Mouse (Mus musculus) MEL (cell line): ENCODE measurements around the gene Zfp609. TPM values are rescaled to one million over a fixed set of nuclear protein-coding genes. Genes with fewer than 3 reads are reported as not detected.
A peak's percentile ranks its signal among the peaks of the same experiment; 100 is the strongest.

ENCODE experiments used
- DNase-seq: peaks from one replicate; pipeline ENCODE4 v3.0.0; 2011; ENCODE audit warnings: low read depth, low spot score
- H3K27ac ChIP-seq: 2 replicates; pipeline ENCODE4 v1.5.1; 2012; ENCODE audit warnings: low read depth, mild to moderate bottlenecking, control low read depth, low read length, moderate library complexity; ENCODE audit not compliant: control insufficient read depth
- H3K27me3 ChIP-seq, 2 experiments: fragments of 150-350 bp in 1 of 2; sonication (generic) in 1 of 2; 2 replicates each; pipeline ENCODE4 v1.6.1; 2012; ENCODE audit warnings: low read length in 2 of 2, mild to moderate bottlenecking in 2 of 2, improper control_type of control experiment in 1 of 2, moderate library complexity in 1 of 2; ENCODE audit not compliant: insufficient read depth in 2 of 2, control insufficient read depth in 1 of 2
- H3K36me3 ChIP-seq, 2 experiments: 2 replicates each; pipeline ENCODE4 v1.6.1; 2012 to 2014; ENCODE audit warnings: low read length in 2 of 2, improper control_type of control experiment in 1 of 2, inconsistent platforms in 1 of 2, mild to moderate bottlenecking in 1 of 2; ENCODE audit not compliant: insufficient read depth in 2 of 2, control insufficient read depth in 1 of 2
- H3K4me1 ChIP-seq, 2 experiments: fragments of 150-350 bp in 1 of 2; sonication (generic) in 1 of 2; 2 replicates each; pipeline ENCODE4 v1.6.1; 2012; ENCODE audit warnings: low read length in 2 of 2, improper control_type of control experiment in 1 of 2, mild to moderate bottlenecking in 1 of 2; ENCODE audit not compliant: insufficient read depth in 2 of 2, control insufficient read depth in 1 of 2
- H3K4me3 ChIP-seq, 2 experiments: fragments of 150-350 bp in 1 of 2; sonication (generic) in 1 of 2; 2 replicates each; pipeline ENCODE4 v1.5.1; 2012; ENCODE audit warnings: low read depth in 2 of 2, low read length in 2 of 2, mild to moderate bottlenecking in 2 of 2, moderate library complexity in 2 of 2, control low read depth in 1 of 2, improper control_type of control experiment in 1 of 2; ENCODE audit not compliant: control insufficient read depth in 1 of 2, insufficient read depth in 1 of 2
- H3K79me2 ChIP-seq: 2 replicates; pipeline ENCODE4 v1.6.1; 2012; ENCODE audit warnings: mild to moderate bottlenecking, low read length, moderate library complexity; ENCODE audit not compliant: control insufficient read depth, poor library complexity, insufficient read depth
- H3K9ac ChIP-seq: 2 replicates; pipeline ENCODE4 v1.6.1; 2012; ENCODE audit warnings: low read depth, mild to moderate bottlenecking, control low read depth, low read length, moderate library complexity; ENCODE audit not compliant: control insufficient read depth, poor library complexity, severe bottlenecking
- H3K9me3 ChIP-seq: fragments of 150-350 bp; sonication (generic); replicated peaks from 2 replicates; pipeline ENCODE4 v1.6.1; 2012; ENCODE audit warnings: mild to moderate bottlenecking, low read length, improper control_type of control experiment, moderate library complexity; ENCODE audit not compliant: insufficient read depth
- BHLHE40 ChIP-seq: IDR thresholded peaks from 2 replicates; pipeline ENCODE4 v1.6.1; 2012; ENCODE audit warnings: low read depth, mild to moderate bottlenecking, inconsistent platforms, low read length, improper control_type of control experiment, borderline replicate concordance
- CHD1 ChIP-seq: IDR thresholded peaks from 2 replicates; pipeline ENCODE4 v1.6.1; 2012; ENCODE audit warnings: low read depth, mild to moderate bottlenecking, inconsistent platforms, low read length, improper control_type of control experiment
- CHD2 ChIP-seq: IDR thresholded peaks from 2 replicates; pipeline ENCODE4 v1.6.1; 2011; ENCODE audit warnings: low read length, improper control_type of control experiment
- CTCF ChIP-seq, 3 experiments: IDR thresholded peaks in 2 of 3; conservative IDR thresholded peaks in 1 of 3; 2 replicates each; pipeline ENCODE4 v1.5.1; 2011 to 2012; ENCODE audit warnings: low read length in 3 of 3, low read depth in 2 of 3, mild to moderate bottlenecking in 2 of 3, improper control_type of control experiment in 1 of 3, inconsistent platforms in 1 of 3, mixed read lengths in 1 of 3, moderate library complexity in 1 of 3; ENCODE audit not compliant: control insufficient read depth in 1 of 3, insufficient read depth in 1 of 3, poor library complexity in 1 of 3, severe bottlenecking in 1 of 3
- E2F4 ChIP-seq: IDR thresholded peaks from 2 replicates; pipeline ENCODE4 v1.6.1; 2011; ENCODE audit warnings: low read depth, low read length, improper control_type of control experiment, borderline replicate concordance
- ELF1 ChIP-seq: IDR thresholded peaks from 2 replicates; pipeline ENCODE4 v1.6.1; 2014; ENCODE audit warnings: low read depth, mild to moderate bottlenecking, inconsistent platforms, low read length, improper control_type of control experiment, moderate library complexity
- EP300 ChIP-seq, 2 experiments: IDR thresholded peaks; 2 replicates each; pipeline ENCODE4 v1.6.1; 2011; ENCODE audit warnings: improper control_type of control experiment in 2 of 2, low read length in 2 of 2, low read depth in 1 of 2, mild to moderate bottlenecking in 1 of 2
- GABPA ChIP-seq: IDR thresholded peaks from 2 replicates; pipeline ENCODE4 v1.6.1; 2012; ENCODE audit warnings: low read depth, mild to moderate bottlenecking, inconsistent platforms, low read length, improper control_type of control experiment, moderate library complexity
- GATA1 ChIP-seq: IDR thresholded peaks from 2 replicates; pipeline ENCODE4 v1.6.1; 2011; ENCODE audit warnings: low read depth, low read length, improper control_type of control experiment
- HCFC1 ChIP-seq: IDR thresholded peaks from 2 replicates; pipeline ENCODE4 v1.6.1; 2012; ENCODE audit warnings: low read depth, mild to moderate bottlenecking, inconsistent platforms, low read length, improper control_type of control experiment, moderate library complexity
- JUND ChIP-seq: IDR thresholded peaks from 2 replicates; pipeline ENCODE4 v1.6.1; 2011; ENCODE audit warnings: low read depth, mild to moderate bottlenecking, improper control_type of control experiment, low read length
- KAT2A ChIP-seq: conservative IDR thresholded peaks from 2 replicates; pipeline ENCODE4 v1.6.1; 2012; ENCODE audit warnings: low read depth, low read length, improper control_type of control experiment, inconsistent platforms
- MAFK ChIP-seq: IDR thresholded peaks from 2 replicates; pipeline ENCODE4 v1.6.1; 2011; ENCODE audit warnings: low read depth, mild to moderate bottlenecking, low read length, improper control_type of control experiment, borderline replicate concordance
- MAX ChIP-seq: IDR thresholded peaks from 2 replicates; pipeline ENCODE4 v1.6.1; 2011; ENCODE audit warnings: low read length, improper control_type of control experiment
- MAZ ChIP-seq: IDR thresholded peaks from 2 replicates; pipeline ENCODE4 v1.6.1; 2012; ENCODE audit warnings: low read depth, mild to moderate bottlenecking, inconsistent platforms, low read length, improper control_type of control experiment
- MEF2A ChIP-seq: IDR thresholded peaks from 2 replicates; pipeline ENCODE4 v1.6.1; 2014; ENCODE audit warnings: low read depth, mild to moderate bottlenecking, inconsistent platforms, low read length, improper control_type of control experiment; ENCODE audit not compliant: poor library complexity, insufficient replicate concordance, severe bottlenecking; ENCODE audit errors: extremely low read depth
- MXI1 ChIP-seq: IDR thresholded peaks from 2 replicates; pipeline ENCODE4 v1.6.1; 2011; ENCODE audit warnings: mild to moderate bottlenecking, low read depth, low read length, improper control_type of control experiment
- MYB ChIP-seq: IDR thresholded peaks from 2 replicates; pipeline ENCODE4 v1.6.1; 2011; ENCODE audit warnings: mild to moderate bottlenecking, low read depth, low read length, improper control_type of control experiment
- MYC ChIP-seq: IDR thresholded peaks from 2 replicates; pipeline ENCODE4 v1.6.1; 2011; ENCODE audit warnings: low read depth, mild to moderate bottlenecking, low read length, improper control_type of control experiment, moderate library complexity
- NELFE ChIP-seq: IDR thresholded peaks from 2 replicates; pipeline ENCODE4 v1.6.1; 2011; ENCODE audit warnings: low read depth, low read length, improper control_type of control experiment
- NRF1 ChIP-seq: IDR thresholded peaks from 2 replicates; pipeline ENCODE4 v1.6.1; 2014; ENCODE audit warnings: low read depth, mild to moderate bottlenecking, inconsistent platforms, low read length, improper control_type of control experiment, moderate library complexity; ENCODE audit not compliant: poor library complexity, insufficient read depth, severe bottlenecking
- POLR2A ChIP-seq, 2 experiments: IDR thresholded peaks; 2 replicates each; pipeline ENCODE4 v1.6.1; 2011 to 2012; ENCODE audit warnings: low read length in 2 of 2, mild to moderate bottlenecking in 2 of 2, control low read depth in 1 of 2, improper control_type of control experiment in 1 of 2, low read depth in 1 of 2, moderate library complexity in 1 of 2; ENCODE audit not compliant: control insufficient read depth in 1 of 2, insufficient read depth in 1 of 2, poor library complexity in 1 of 2
- POLR2AphosphoS2 ChIP-seq: IDR thresholded peaks from 2 replicates; pipeline ENCODE4 v1.6.1; 2011; ENCODE audit warnings: low read length, improper control_type of control experiment
- POLR2AphosphoS5 ChIP-seq: IDR thresholded peaks from 2 replicates; pipeline ENCODE4 v1.6.1; 2012; ENCODE audit warnings: low read depth, borderline replicate concordance, mild to moderate bottlenecking, inconsistent platforms, low read length, moderate library complexity, mixed read lengths
- RAD21 ChIP-seq: IDR thresholded peaks from 2 replicates; pipeline ENCODE4 v1.6.1; 2011; ENCODE audit warnings: mild to moderate bottlenecking, low read depth, low read length, improper control_type of control experiment
- RCOR1 ChIP-seq: IDR thresholded peaks from 2 replicates; pipeline ENCODE4 v1.6.1; 2012; ENCODE audit warnings: low read depth, mild to moderate bottlenecking, inconsistent platforms, low read length, improper control_type of control experiment
- SIN3A ChIP-seq: IDR thresholded peaks from 2 replicates; pipeline ENCODE4 v1.6.1; 2012; ENCODE audit warnings: low read length, improper control_type of control experiment, inconsistent platforms
- SMC3 ChIP-seq: IDR thresholded peaks from 2 replicates; pipeline ENCODE4 v1.6.1; 2011; ENCODE audit warnings: low read depth, low read length, improper control_type of control experiment
- TAL1 ChIP-seq: IDR thresholded peaks from 2 replicates; pipeline ENCODE4 v1.6.1; 2012; ENCODE audit warnings: mild to moderate bottlenecking, inconsistent platforms, low read length, moderate library complexity, mixed read lengths
- TBP ChIP-seq: IDR thresholded peaks from 2 replicates; pipeline ENCODE4 v1.8.0; 2011; ENCODE audit warnings: low read depth, low read length, improper control_type of control experiment
- TCF12 ChIP-seq: IDR thresholded peaks from 2 replicates; pipeline ENCODE4 v1.6.1; 2014; ENCODE audit warnings: low read depth, mild to moderate bottlenecking, inconsistent platforms, low read length, improper control_type of control experiment, moderate library complexity
- UBTF ChIP-seq: IDR thresholded peaks from 2 replicates; pipeline ENCODE4 v1.6.1; 2012; ENCODE audit warnings: low read depth, mild to moderate bottlenecking, inconsistent platforms, low read length, improper control_type of control experiment, moderate library complexity, borderline replicate concordance; ENCODE audit not compliant: insufficient read depth
- USF1 ChIP-seq: IDR thresholded peaks from 2 replicates; pipeline ENCODE4 v1.6.1; 2014; ENCODE audit warnings: low read depth, mild to moderate bottlenecking, inconsistent platforms, low read length, improper control_type of control experiment, moderate library complexity
- USF2 ChIP-seq, 2 experiments: IDR thresholded peaks; 2 replicates each; pipeline ENCODE4 v1.6.1; 2011 to 2012; ENCODE audit warnings: improper control_type of control experiment in 2 of 2, low read length in 2 of 2, borderline replicate concordance in 1 of 2, inconsistent platforms in 1 of 2, low read depth in 1 of 2, mild to moderate bottlenecking in 1 of 2; ENCODE audit not compliant: insufficient read depth in 1 of 2
- ZC3H11A ChIP-seq: IDR thresholded peaks from 2 replicates; pipeline ENCODE4 v1.6.1; 2012; ENCODE audit warnings: low read depth, mild to moderate bottlenecking, inconsistent platforms, low read length, improper control_type of control experiment
- ZKSCAN1 ChIP-seq: IDR thresholded peaks from 2 replicates; pipeline ENCODE4 v1.6.1; 2012; ENCODE audit warnings: low read depth, mild to moderate bottlenecking, inconsistent platforms, low read length, improper control_type of control experiment, moderate library complexity
- ZMIZ1 ChIP-seq: IDR thresholded peaks from 2 replicates; pipeline ENCODE4 v1.6.1; 2012; ENCODE audit warnings: low read depth, mild to moderate bottlenecking, inconsistent platforms, low read length, improper control_type of control experiment, moderate library complexity
- ZNF384 ChIP-seq: IDR thresholded peaks from 2 replicates; pipeline ENCODE4 v1.6.1; 2012; ENCODE audit warnings: low read depth, mild to moderate bottlenecking, inconsistent platforms, low read length, improper control_type of control experiment
- polyA plus RNA-seq, 2 experiments: library from polyadenylated mRNA; stranded (reverse) in 1 of 2; unstranded in 1 of 2; fragments of >175 nt in 1 of 2; fragments of >200 nt in 1 of 2; gene quantifications; 2 replicates each; pipeline versions ENCODE4 v1.2.1 to v1.2.4; 2012; ENCODE audit warnings: low replicate concordance in 2 of 2, low read depth in 1 of 2; ENCODE audit not compliant: insufficient read length in 2 of 2, insufficient read depth in 1 of 2, missing spikeins in 1 of 2
- total RNA-seq: library from RNA; depleted of rRNA; stranded (reverse); fragments of 300-350 nt; gene quantifications from 2 replicates; pipeline ENCODE4 v1.2.3, GENCODE M21; 2012

Zfp609 gene
- total and polyA plus RNA-seq, 3 experiments: 2.9 to 26.5 TPM; not detected in 1

DNA sequence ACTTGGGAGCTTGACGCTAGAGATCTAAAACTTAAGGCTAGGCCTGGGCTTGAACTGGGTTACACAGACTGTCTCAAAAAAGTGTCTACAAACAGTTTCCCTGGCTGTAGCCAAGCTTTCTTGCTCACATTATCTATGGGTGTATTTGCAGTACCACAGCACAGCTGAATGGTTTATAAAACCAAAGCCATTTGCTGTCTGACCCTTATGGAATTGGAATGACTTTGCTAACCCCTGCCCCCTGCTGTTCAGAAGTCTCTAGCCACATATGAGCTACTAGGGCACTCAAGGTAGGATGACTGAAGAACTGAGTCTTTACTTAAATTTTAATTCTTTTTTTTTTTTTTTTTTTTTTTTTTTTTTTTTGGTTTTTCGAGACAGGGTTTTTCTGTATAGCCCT is 2.0 kb upstream of the Zfp609 start:
- Histone ChIP-seq H3K4me1 (peaks cover 16 to 17% of the 10 kb centered on the region in 2 experiments), H3K79me2 (peaks cover 15% of the 10 kb centered on the region), H3K36me3 (peaks cover 0 to 42% of the 10 kb centered on the region in 2 experiments; a peak in 2 of 4 replicates), H3K9ac (no peak overlapping the region), H3K27ac (no peak overlapping the region), H3K4me3 (no peak overlapping the region), H3K27me3 (no peaks in the 10 kb centered on the region), H3K9me3 (no peaks in the 10 kb centered on the region)
- peak; percentile 61 for DNase-seq
- TF ChIP-seq POLR2A (IDR thresholded peaks at IDR 0.05; ENCODE audit: control insufficient read depth in 1 of 2, insufficient read depth in 1 of 2, low read depth in 1 of 2, low read length in 2 of 2, poor library complexity in 1 of 2): no peak
- no peak for TF ChIP-seq CHD1
- TF ChIP-seq MAFK: no peak
- no peak for TF ChIP-seq EP300 (IDR thresholded peaks at IDR 0.05; ENCODE audit: low read depth in 1 of 2, low read length in 2 of 2)
- no peak for TF ChIP-seq ZKSCAN1
- TF ChIP-seq SIN3A: no peak
- peak in 2 of 3 experiments; percentile 21 to 57; a peak in 4 of 6 replicates for TF ChIP-seq CTCF (IDR thresholded peaks at IDR 0.05 in 2 of 3, conservative IDR thresholded peaks at IDR 0.05 in 1 of 3; ENCODE audit: control insufficient read depth in 1 of 3, insufficient read depth in 1 of 3, low read depth in 2 of 3, low read length in 3 of 3, poor library complexity in 1 of 3, severe bottlenecking in 1 of 3)
- TF ChIP-seq TAL1: no peak
- no peak for TF ChIP-seq CHD2
- no peak for TF ChIP-seq POLR2AphosphoS5
- TF ChIP-seq GABPA: no peak
- no peak for TF ChIP-seq HCFC1
- no peak for TF ChIP-seq RCOR1
- no peak for TF ChIP-seq BHLHE40
- no peak for TF ChIP-seq USF2 (IDR thresholded peaks at IDR 0.05; ENCODE audit: borderline replicate concordance in 1 of 2, insufficient read depth in 1 of 2, low read depth in 1 of 2, low read length in 2 of 2)
- no peak for TF ChIP-seq MEF2A
- TF ChIP-seq MYB: no peak
- TF ChIP-seq MXI1: no peak
- peak; percentile 49 for TF ChIP-seq ZC3H11A
- TF ChIP-seq NELFE: no peak
- TF ChIP-seq USF1: no peak
- TF ChIP-seq UBTF: no peak
- no peak for TF ChIP-seq ZMIZ1
- TF ChIP-seq MYC: no peak
- TF ChIP-seq ELF1: no peak
- peak; percentile 38; the same call in 1 of the 2 replicates for TF ChIP-seq ZNF384
- TF ChIP-seq MAZ: no peak
- no peak for TF ChIP-seq TCF12
- peak; percentile 31 for TF ChIP-seq RAD21
- TF ChIP-seq SMC3: peak; percentile 65
- TF ChIP-seq E2F4: no peak
- TF ChIP-seq TBP: no peak
- no peak for TF ChIP-seq MAX
- TF ChIP-seq POLR2AphosphoS2: no peak
- TF ChIP-seq JUND: no peak
- TF ChIP-seq GATA1: no peak
- TF ChIP-seq KAT2A: no peak
- no peak for TF ChIP-seq NRF1
